Mouse (Mus musculus): Measurements from ENCODE around the gene Smyd3.

Gene Smyd3

GRCm38 (mm10) chr1:179220290-179220689 lies 297.6 kb downstream of the Smyd3 start:
- no peak for DNase-seq (ENCODE audit: low spot score)

- no peak for DNase-seq (ENCODE audit: low spot score)
Observed at GRCm38 (mm10) chr1:179218061-179218460, 299.8 kb downstream of the Smyd3 start.

- DNase-seq (ENCODE audit: low spot score): no peak
Observed at GRCm38 (mm10) chr1:179217036-179217435, 300.8 kb downstream of the Smyd3 start.

- no peak for DNase-seq (ENCODE audit: low spot score)
Observed at GRCm38 (mm10) chr1:179213381-179213780, 304.5 kb downstream of the Smyd3 start.

GRCm38 (mm10) chr1:179212295-179212694 lies 305.5 kb downstream of the Smyd3 start:
- no peak for DNase-seq (ENCODE audit: low spot score)

GRCm38 (mm10) chr1:179211313-179211712 lies 306.5 kb downstream of the Smyd3 start:
- no peak for DNase-seq (ENCODE audit: low spot score)

GRCm38 (mm10) chr1:179207846-179208595 lies 309.8 kb downstream of the Smyd3 start:
- no peak for DNase-seq (ENCODE audit: low spot score)

- DNase-seq (ENCODE audit: low spot score): no peak
Observed at GRCm38 (mm10) chr1:179207180-179207741, 310.6 kb downstream of the Smyd3 start.

GRCm38 (mm10) chr1:179198517-179199200 lies 319.2 kb downstream of the Smyd3 start:
- no peak for DNase-seq (ENCODE audit: low spot score)

- peak; percentile 42 for DNase-seq (ENCODE audit: low spot score)
Observed at GRCm38 (mm10) chr1:179197821-179198516, 319.9 kb downstream of the Smyd3 start.

GRCm38 (mm10) chr1:179197156-179197555 lies 320.7 kb downstream of the Smyd3 start:
- no peak for DNase-seq (ENCODE audit: low spot score)

- no peak for DNase-seq (ENCODE audit: low spot score)
Observed at GRCm38 (mm10) chr1:179196422-179196821, 321.4 kb downstream of the Smyd3 start.

GRCm38 (mm10) chr1:179192781-179193180 lies 325.1 kb downstream of the Smyd3 start:
- DNase-seq (ENCODE audit: low spot score): no peak

GRCm38 (mm10) chr1:179190837-179191236 lies 327.0 kb downstream of the Smyd3 start:
- DNase-seq (ENCODE audit: low spot score): no peak

GRCm38 (mm10) chr1:179187171-179187570 lies 330.7 kb downstream of the Smyd3 start:
- no peak for DNase-seq (ENCODE audit: low spot score)

GRCm38 (mm10) chr1:179184631-179185030 lies 333.2 kb downstream of the Smyd3 start:
- DNase-seq (ENCODE audit: low spot score): no peak

GRCm38 (mm10) chr1:179183499-179183898 lies 334.3 kb downstream of the Smyd3 start:
- no peak for DNase-seq (ENCODE audit: low spot score)

- no peak for DNase-seq (ENCODE audit: low spot score)
Observed at GRCm38 (mm10) chr1:179180546-179180945, 337.3 kb downstream of the Smyd3 start.

- DNase-seq (ENCODE audit: low spot score): no peak
Observed at GRCm38 (mm10) chr1:179176861-179177658, 340.8 kb downstream of the Smyd3 start.

GRCm38 (mm10) chr1:179174241-179174640 lies 343.6 kb downstream of the Smyd3 start:
- no peak for DNase-seq (ENCODE audit: low spot score)

- DNase-seq (ENCODE audit: low spot score): no peak
Observed at GRCm38 (mm10) chr1:179170555-179170954, 347.3 kb downstream of the Smyd3 start.

GRCm38 (mm10) chr1:179169749-179170148 lies 348.1 kb downstream of the Smyd3 start:
- DNase-seq (ENCODE audit: low spot score): no peak

All from MN1 (cell line).